Mouse (Mus musculus) cerebellum, postnatal 25 days (tissue): Measurements from ENCODE around the gene Dusp14.

Source experiments
- DNase-seq, 2 experiments: peaks; one replicate each; pipeline ENCODE4 v3.0.0; 2021; ENCODE audit warnings: mixed read lengths in 2 of 2

The Dusp14 gene

GRCm38 (mm10) chr11:84066071-84066481 is 3.0 kb downstream of the Dusp14 start:
- peak; percentile 51 to 67 for DNase-seq

- DNase-seq = no peak
These were observed 5.3 kb downstream of the Dusp14 start for GRCm38 (mm10) chr11:84063631-84064209.

GRCm38 (mm10) chr11:84062805-84063204 is 6.3 kb downstream of the Dusp14 start:
- no peak for DNase-seq

GRCm38 (mm10) chr11:84061881-84062280 is 7.2 kb downstream of the Dusp14 start:
- no peak for DNase-seq

- DNase-seq = no peak
These were observed 8.4 kb downstream of the Dusp14 start for GRCm38 (mm10) chr11:84060635-84061034.

- DNase-seq = no peak
These were observed 9.3 kb downstream of the Dusp14 start for GRCm38 (mm10) chr11:84059784-84060183.

- no peak for DNase-seq
These were observed 11.6 kb downstream of the Dusp14 start for GRCm38 (mm10) chr11:84057418-84057817.

- DNase-seq = peak; percentile 95 to 98
These were observed 15.4 kb downstream of the Dusp14 start for GRCm38 (mm10) chr11:84053524-84054163.

- DNase-seq = no peak
These were observed 16.0 kb downstream of the Dusp14 start for GRCm38 (mm10) chr11:84053055-84053454.

GRCm38 (mm10) chr11:84048411-84048810 is 20.6 kb downstream of the Dusp14 start:
- no peak for DNase-seq

GRCm38 (mm10) chr11:84047270-84047669 is 21.8 kb downstream of the Dusp14 start:
- no peak for DNase-seq

GRCm38 (mm10) chr11:84044988-84045387 is 24.1 kb downstream of the Dusp14 start:
- no peak for DNase-seq

GRCm38 (mm10) chr11:84042808-84043762 is 26.0 kb downstream of the Dusp14 start:
- DNase-seq = peak in 1 of 2 experiments; percentile 30

GRCm38 (mm10) chr11:84040621-84041020 is 28.4 kb downstream of the Dusp14 start:
- no peak for DNase-seq

GRCm38 (mm10) chr11:84033671-84034070 is 35.4 kb downstream of the Dusp14 start:
- DNase-seq = no peak

GRCm38 (mm10) chr11:84032559-84032958 is 36.5 kb downstream of the Dusp14 start:
- no peak for DNase-seq

- peak; percentile 48 to 61 for DNase-seq
These were observed 37.1 kb downstream of the Dusp14 start for GRCm38 (mm10) chr11:84031971-84032370.

GRCm38 (mm10) chr11:84028271-84029028 is 40.6 kb downstream of the Dusp14 start:
- no peak for DNase-seq

GRCm38 (mm10) chr11:84027231-84027630 is 41.8 kb downstream of the Dusp14 start:
- DNase-seq = no peak

- DNase-seq = no peak
These were observed 52.1 kb downstream of the Dusp14 start for GRCm38 (mm10) chr11:84016810-84017508.

GRCm38 (mm10) chr11:84016147-84016809 is 52.8 kb downstream of the Dusp14 start:
- DNase-seq = no peak
